Mouse (Mus musculus) embryonic fibroblast, embryonic 13.5 days (primary cell): Measurements from ENCODE around the gene Hip1. TPM values are rescaled to one million over a fixed set of nuclear protein-coding genes. Genes with fewer than 3 reads are reported as not detected.
"Not testable (repeated sequence)": the region's sequence is repeated elsewhere in the genome, so short reads cannot be mapped to it uniquely, and the experiment has no call there.

Experiments
- H3K27ac ChIP-seq: 2 replicates; pipeline ENCODE4 v1.5.1; 2012; ENCODE audit warnings: low read length, control low read depth, inconsistent platforms; ENCODE audit not compliant: insufficient read depth
- H3K4me1 ChIP-seq: 2 replicates; pipeline ENCODE4 v1.6.1; 2011; ENCODE audit warnings: low read length; ENCODE audit not compliant: control insufficient read depth, insufficient read depth
- H3K4me3 ChIP-seq: 2 replicates; pipeline ENCODE4 v1.5.1; 2011; ENCODE audit warnings: mild to moderate bottlenecking, control low read depth, low read length; ENCODE audit not compliant: insufficient read depth
- CTCF ChIP-seq: IDR thresholded peaks from 2 replicates; pipeline ENCODE4 v1.5.1; 2011; ENCODE audit warnings: mild to moderate bottlenecking, control low read depth, low read length, moderate library complexity, borderline replicate concordance; ENCODE audit not compliant: insufficient read depth
- POLR2A ChIP-seq: IDR thresholded peaks from 2 replicates; pipeline ENCODE4 v1.6.1; 2011; ENCODE audit warnings: low read depth, mild to moderate bottlenecking, control low read depth, low read length, moderate library complexity
- polyA plus RNA-seq: library from polyadenylated mRNA; stranded (reverse); fragments of >200 nt; gene quantifications from 2 replicates; pipeline ENCODE4 v1.2.4, GENCODE M21; 2011; ENCODE audit warnings: low read depth; ENCODE audit not compliant: missing spikeins, insufficient read length

Hip1 gene
- polyA plus RNA-seq, 1 experiment, result 44.2 TPM

DNA sequence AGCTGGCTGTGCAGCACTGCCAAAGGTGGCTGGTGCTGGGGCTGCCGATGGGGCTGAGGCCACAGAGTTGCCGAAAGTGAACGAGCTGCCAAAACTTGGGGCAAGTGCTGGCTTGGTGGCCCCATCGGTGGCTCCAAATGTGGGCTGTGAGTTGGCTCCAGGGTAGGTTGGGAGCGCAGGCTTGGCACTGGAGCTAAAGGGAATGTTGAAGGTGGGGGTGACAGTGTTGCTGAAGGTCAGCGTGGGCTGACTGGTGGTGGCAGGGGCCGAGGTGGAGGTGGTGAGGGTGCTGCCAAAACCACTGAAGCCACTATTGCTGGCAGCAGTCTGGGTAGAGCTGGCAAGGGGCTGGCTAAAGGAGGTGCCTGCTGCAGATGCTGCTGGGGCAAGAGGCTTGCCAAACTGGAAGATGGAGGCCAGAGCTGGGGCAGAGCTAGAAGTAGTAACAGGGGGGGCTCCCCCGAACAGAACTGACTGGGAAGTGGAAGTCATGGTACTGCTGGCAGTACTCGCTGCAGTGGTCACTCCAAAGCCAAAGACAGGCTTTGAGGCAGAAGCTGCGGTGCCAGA, 163.5 kb downstream of the Hip1 start:
- Histone ChIP-seq H3K4me1 (no peaks in the 10 kb centered on the region), H3K4me3 (no peak overlapping the region), H3K27ac (no peak overlapping the region)
- no peak for TF ChIP-seq POLR2A
- no peak for TF ChIP-seq CTCF

DNA sequence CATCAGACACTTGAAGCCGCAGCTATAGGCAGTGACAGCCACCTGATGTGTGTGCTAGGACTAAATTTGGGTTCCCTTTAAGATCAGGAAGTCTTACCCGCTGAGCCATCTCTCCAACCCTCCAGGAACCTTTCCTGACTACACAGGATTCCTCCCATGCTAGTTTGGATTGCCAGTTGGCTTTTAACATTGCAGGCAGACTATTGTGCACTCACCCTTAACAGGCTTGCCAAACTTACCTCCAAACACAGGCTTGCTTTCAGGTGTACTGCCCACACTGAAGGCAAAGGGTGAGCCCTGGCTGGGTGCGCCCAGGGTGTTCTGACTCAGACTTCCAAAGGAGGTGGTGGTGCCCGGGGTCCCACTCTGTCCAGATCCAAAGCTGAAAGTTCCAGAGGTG, 164.2 kb downstream of the Hip1 start:
- H3K4me3 ChIP-seq, result no peak overlapping the region
- TF ChIP-seq POLR2A, result no peak
- TF ChIP-seq CTCF, result no peak
- H3K27ac ChIP-seq, result no peak overlapping the region

DNA sequence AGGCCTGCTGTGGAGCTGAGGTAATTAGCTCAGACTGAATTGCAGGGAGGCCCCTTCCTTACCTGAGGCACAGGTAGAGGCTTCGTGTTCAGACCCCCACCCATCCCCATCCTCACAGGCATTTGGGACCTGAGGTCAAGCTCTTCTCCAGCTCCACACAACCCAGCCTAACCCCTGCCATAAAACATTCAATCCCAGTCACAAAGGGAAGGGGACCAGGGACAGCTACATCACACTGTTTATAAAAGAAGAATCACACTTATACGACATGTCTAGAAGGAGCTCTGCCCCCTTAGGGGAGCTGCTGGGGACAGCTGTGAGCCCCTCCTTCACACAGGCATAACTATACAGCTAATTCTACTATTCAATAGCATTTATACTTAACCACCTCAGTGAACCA, 168.6 kb downstream of the Hip1 start:
- Histone ChIP-seq H3K4me1 (no peaks in the 10 kb centered on the region), H3K27ac (no peak overlapping the region), H3K4me3 (no peak overlapping the region)
- TF ChIP-seq CTCF (no peak), POLR2A (no peak)

More for the DNA sequence above, 164.2 kb downstream of the Hip1 start:
- H3K4me1 ChIP-seq, result no peaks in the 10 kb centered on the region

DNA sequence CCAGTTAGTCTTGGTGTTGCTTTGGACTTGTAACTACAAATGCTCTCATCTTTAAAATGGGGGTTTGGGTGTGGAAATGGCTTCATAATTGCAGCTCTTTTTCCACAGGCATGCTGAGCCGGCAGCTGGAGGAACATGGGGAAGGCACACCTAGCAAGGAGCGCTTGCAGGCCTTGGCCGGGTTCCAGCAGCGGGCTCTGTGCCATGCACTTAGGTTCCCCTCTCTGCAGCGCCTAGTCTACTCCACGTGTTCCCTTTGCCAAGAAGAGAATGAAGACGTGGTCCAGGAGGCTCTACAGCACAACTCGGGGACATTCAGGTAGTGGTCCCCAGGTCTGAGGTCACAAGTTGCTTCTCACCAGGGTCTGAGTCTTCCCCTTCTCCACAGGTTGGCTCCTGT, 169.8 kb downstream of the Hip1 start:
- no peak overlapping the region for H3K27ac ChIP-seq
- TF ChIP-seq CTCF (no peak), POLR2A (no peak)
- H3K4me3 ChIP-seq, result no peak overlapping the region
- H3K4me1 ChIP-seq, result peaks cover 3% of the 10 kb centered on the region; the same call in 1 of the 2 replicates

DNA sequence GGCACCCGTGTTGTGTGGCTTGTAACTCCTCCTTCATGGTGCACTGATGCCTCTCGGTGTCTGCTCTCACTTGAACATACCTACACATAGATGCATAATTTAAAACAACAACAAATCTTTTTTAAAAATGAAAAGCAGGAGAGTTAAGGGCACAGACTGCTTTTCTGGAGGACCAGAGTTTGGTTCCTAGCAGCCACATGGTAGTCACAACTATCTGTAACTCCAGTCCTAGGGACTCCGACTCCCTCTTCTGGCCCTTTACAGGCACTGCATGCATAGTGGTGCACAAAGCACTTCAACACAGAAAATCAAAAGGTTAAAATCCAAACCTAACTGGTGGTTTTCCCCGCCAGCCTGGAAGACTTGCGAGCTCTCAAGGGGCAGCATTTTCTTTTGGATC, 171.3 kb downstream of the Hip1 start:
- TF ChIP-seq POLR2A (no peak), CTCF (no peak)

DNA sequence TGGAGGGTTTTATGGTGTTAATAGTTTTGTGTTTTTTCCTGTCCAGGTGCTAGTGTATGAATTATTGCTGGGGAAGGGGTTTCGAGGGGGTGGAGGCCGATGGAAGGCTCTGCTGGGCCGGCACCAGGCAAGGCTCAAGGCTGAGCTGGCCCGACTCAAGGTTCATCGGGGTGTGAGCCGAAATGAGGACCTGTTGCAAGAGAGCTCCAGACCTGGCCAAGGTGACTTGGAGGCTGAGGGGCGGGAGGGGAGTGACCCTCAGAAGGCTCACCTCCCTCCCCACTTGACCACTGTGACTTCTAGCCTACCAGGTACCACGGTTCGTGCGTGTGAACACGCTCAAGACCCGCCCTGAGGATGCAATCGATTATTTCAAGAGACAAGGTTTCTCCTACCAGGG, 173.7 kb downstream of the Hip1 start:
- H3K4me3 ChIP-seq, result no peak overlapping the region
- H3K4me1 ChIP-seq, result peaks cover 3% of the 10 kb centered on the region; the same call in 1 of the 2 replicates
- TF ChIP-seq CTCF, result no peak
- no peak for TF ChIP-seq POLR2A

More for the DNA sequence above, 171.3 kb downstream of the Hip1 start:
- Histone ChIP-seq H3K4me1 (peaks cover 3% of the 10 kb centered on the region; the same call in 1 of the 2 replicates), H3K4me3 (no peak overlapping the region), H3K27ac (no peak overlapping the region)

DNA sequence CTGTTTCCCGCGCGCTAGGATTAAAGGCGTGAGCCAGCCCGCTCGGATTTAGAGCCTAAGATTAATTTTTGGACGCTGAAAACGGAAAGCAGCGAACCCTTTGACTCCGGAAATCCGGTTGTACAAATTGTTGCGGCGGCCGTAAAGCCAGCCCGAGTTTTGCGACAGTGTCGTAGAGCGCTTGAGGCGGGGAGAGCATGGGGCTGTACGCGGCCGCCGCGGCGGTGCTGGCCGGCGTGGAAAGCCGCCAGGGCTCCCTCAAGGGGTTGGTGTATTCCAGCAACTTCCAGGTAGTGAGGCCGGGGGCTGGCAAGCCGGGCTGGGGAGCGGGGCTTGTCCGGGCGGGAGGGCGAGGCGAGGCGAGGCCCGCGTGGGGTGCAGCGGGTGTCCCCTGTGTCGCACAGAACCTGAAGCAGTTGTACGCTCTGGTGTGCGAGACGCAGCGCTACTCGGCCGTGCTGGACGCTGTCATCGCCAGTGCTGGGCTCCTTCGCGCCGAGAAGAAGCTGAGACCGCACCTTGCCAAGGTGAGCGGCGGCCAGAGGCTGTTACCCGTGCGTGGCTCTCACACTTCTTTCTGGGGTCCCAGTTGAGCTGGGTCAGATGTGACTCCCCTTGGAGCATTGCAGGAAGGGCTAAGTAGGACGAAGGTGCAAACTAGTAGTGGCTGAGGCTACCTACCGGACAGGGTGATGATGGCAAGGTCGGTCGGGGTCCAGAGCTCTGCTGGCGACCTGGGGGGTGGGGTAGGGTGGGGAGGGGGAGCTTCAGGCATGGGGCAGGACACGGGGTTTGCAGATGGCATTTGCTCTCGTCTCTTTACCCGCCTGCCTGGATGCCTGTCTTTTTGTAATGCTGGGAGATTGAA, 174.9 kb downstream of the Hip1 start, which contains the start of gene Nsun5:
Gene Nsun5 (plus strand): TSS at position 167 of the 868 bp plus-strand sequence.
- TF ChIP-seq CTCF, result no peak
- TF ChIP-seq POLR2A, result peak; percentile 63

More for the DNA sequence above, 173.7 kb downstream of the Hip1 start:
- H3K27ac ChIP-seq, result no peak overlapping the region

DNA sequence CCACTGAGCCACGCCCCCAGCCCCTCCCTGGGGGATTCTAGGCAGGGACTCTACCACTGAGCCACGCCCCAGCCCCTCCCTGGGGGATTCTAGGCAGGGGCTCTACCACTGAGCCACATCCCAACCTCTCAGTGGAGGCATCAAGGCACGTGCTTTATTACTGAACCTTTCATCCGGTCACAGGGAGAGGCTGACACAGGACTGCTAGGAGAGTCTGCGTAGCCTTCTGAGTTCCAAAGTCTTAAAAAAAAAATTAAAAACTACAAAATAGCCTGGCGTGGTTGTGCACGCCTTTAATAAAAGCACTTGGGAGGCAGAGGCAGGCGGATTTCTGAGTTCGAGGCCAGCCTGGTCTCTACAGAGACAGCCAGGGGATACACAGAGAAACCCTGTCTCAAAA, 175.7 kb downstream of the Hip1 start:
- peak overlapping the region; percentile 77 for H3K4me3 ChIP-seq
- H3K27ac ChIP-seq, H3K4me1 ChIP-seq: not testable (repeated sequence)

More for the DNA sequence above, 174.9 kb downstream of the Hip1 start, which contains the start of gene Nsun5:
- Histone ChIP-seq H3K4me1 (peaks cover 3% of the 10 kb centered on the region; the same call in 1 of the 2 replicates), H3K27ac (peak within 1 kb of the TSS; percentile 85), H3K4me3 (peak within 1 kb of the TSS; percentile 77)

DNA sequence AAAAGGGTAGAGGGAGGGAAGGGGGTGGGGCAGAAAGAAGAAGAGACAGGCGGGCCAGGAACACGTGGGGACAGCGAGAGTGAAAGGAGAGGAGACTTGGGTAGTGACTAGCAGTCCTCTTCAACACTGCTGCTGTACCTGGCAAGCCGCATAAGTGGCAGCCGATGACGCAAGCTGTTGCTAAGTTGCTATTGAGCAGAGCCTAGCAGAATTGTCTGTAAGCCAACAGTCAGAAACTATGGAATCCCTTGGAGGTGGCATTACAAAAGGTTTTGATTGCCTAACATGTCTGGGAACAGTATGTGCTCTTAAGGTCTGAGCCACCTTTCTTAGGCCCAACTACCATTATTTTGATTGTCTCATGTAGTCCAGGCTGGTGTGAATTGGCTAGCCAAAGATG, 176.6 kb downstream of the Hip1 start:
- TF ChIP-seq CTCF (no peak), POLR2A (no peak)
- Histone ChIP-seq H3K4me3 (no peak overlapping the region), H3K27ac (no peak overlapping the region), H3K4me1 (peaks cover 3% of the 10 kb centered on the region; the same call in 1 of the 2 replicates)

DNA sequence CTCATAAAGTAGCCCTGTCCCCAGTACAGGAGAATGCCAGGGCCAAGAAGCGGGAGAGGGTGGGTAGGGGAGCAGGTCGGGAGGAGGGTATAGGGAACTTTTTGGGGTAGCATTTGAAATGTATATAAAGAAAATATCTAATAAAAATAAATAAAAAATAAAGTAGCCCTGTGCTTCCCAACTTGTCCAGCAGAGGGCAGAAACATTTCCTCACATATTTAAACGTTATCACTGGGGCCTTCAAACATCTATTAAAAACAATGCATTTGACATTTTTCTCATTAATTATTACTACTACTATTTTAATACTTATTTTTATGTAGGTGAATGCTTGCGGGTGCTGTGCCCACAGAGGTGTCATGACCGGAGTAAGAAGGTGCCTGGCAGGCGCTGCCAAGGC, 177.1 kb downstream of the Hip1 start:
- H3K27ac ChIP-seq, result no peak overlapping the region
- H3K4me3 ChIP-seq, result no peak overlapping the region
- peaks cover 3% of the 10 kb centered on the region; the same call in 1 of the 2 replicates for H3K4me1 ChIP-seq
- no peak for TF ChIP-seq POLR2A
- TF ChIP-seq CTCF, result no peak
